Mouse (Mus musculus) stomach, embryonic 14.5 days (tissue): ENCODE results near the gene Tapbpl. TPM values are rescaled to one million over a fixed set of nuclear protein-coding genes. Genes with fewer than 3 reads are reported as not detected.
A peak's percentile ranks its signal among the peaks of the same experiment; 100 is the strongest.

Experiments
- ATAC-seq: fragments of 200-750 bp; cut with Nextera tagmentation; 2 replicates; pipeline ENCODE4 v1.8.0; 2017; ENCODE audit warnings: low read depth, moderate TSS enrichment; ENCODE audit not compliant: insufficient number of reproducible peaks, insufficient read depth, low FRiP score
- H3K27ac ChIP-seq: fragments of 300-500 bp; sonication (generic); 2 replicates; pipeline ENCODE4 v1.5.1; 2014; ENCODE audit warnings: mild to moderate bottlenecking, low read length, moderate library complexity, mixed read lengths
- H3K27me3 ChIP-seq: fragments of 300-500 bp; sonication (generic); 2 replicates; pipeline ENCODE4 v1.6.1; 2014; ENCODE audit warnings: low read length, control low read depth, mixed read lengths; ENCODE audit not compliant: control insufficient read depth, insufficient read depth
- H3K36me3 ChIP-seq: fragments of 300-500 bp; sonication (generic); 2 replicates; pipeline ENCODE4 v1.6.1; 2014; ENCODE audit warnings: mild to moderate bottlenecking, control low read depth, low read length, moderate library complexity, mixed read lengths; ENCODE audit not compliant: control insufficient read depth, insufficient read depth
- H3K4me1 ChIP-seq: fragments of 300-500 bp; sonication (generic); 2 replicates; pipeline ENCODE4 v1.6.1; 2014; ENCODE audit warnings: low read length, control low read depth, mixed read lengths; ENCODE audit not compliant: control insufficient read depth, insufficient read depth
- H3K4me2 ChIP-seq: fragments of 300-500 bp; sonication (generic); replicated peaks from 2 replicates; pipeline ENCODE4 v1.6.1; 2014; ENCODE audit warnings: low read depth, low read length, control low read depth
- H3K4me3 ChIP-seq: fragments of 300-500 bp; sonication (generic); 2 replicates; pipeline ENCODE4 v1.5.1; 2014; ENCODE audit warnings: low read depth, low read length, control low read depth
- H3K9ac ChIP-seq: fragments of 300-500 bp; sonication (generic); replicated peaks from 2 replicates; pipeline ENCODE4 v1.6.1; 2014; ENCODE audit warnings: low read depth, mild to moderate bottlenecking, control low read depth, low read length, moderate library complexity, mixed read lengths
- H3K9me3 ChIP-seq: fragments of 300-500 bp; sonication (generic); 2 replicates; pipeline ENCODE4 v1.6.1; 2016; ENCODE audit warnings: low read depth, low read length, control low read depth; ENCODE audit not compliant: control insufficient read depth
- WGBS: fragments of 180-500 bp; shearing (Covaris S2); extraction: QIAGEN DNeasy Blood & Tissue Kit; methylation state at CpG from one replicate; pipeline ENCODE4 v1.1.7; 2014; 5-methylcytosine and 5-hydroxymethylcytosine counted together
- polyA plus RNA-seq: library from polyadenylated mRNA; unstranded; fragments of >200 nt; fragmentation: Nextera tagmentation; extraction: Ambion mirVana; gene quantifications from 2 replicates; pipeline ENCODE4 v1.2.1, GENCODE M21; 2014

The Tapbpl gene
- polyA plus RNA-seq, 1 experiment from 2014 or later = 4.7 TPM

GRCm38 (mm10) chr6:125222146-125222545 is 9.5 kb downstream of the Tapbpl start:
- H3K9ac ChIP-seq = no peak overlapping the region
- H3K4me2 ChIP-seq = no peak overlapping the region
- no peaks in the 10 kb centered on the region for H3K27me3 ChIP-seq
- no peaks in the 10 kb centered on the region for H3K9me3 ChIP-seq
- 41% methylated on average over 2 of the region's 2 CpGs for WGBS
- H3K4me1 ChIP-seq = no peaks in the 10 kb centered on the region
- no peaks in the 10 kb centered on the region; the same call in 1 of the 2 replicates for H3K36me3 ChIP-seq
- no peak overlapping the region for H3K4me3 ChIP-seq
- no peak overlapping the region for H3K27ac ChIP-seq
- no peak for ATAC-seq

- Histone ChIP-seq H3K36me3 (no peaks in the 10 kb centered on the region; the same call in 1 of the 2 replicates), H3K27me3 (no peaks in the 10 kb centered on the region), H3K4me2 (no peak overlapping the region), H3K9me3 (no peaks in the 10 kb centered on the region), H3K9ac (no peak overlapping the region), H3K4me1 (no peaks in the 10 kb centered on the region; the same call in 1 of the 2 replicates), H3K27ac (no peak overlapping the region), H3K4me3 (no peak overlapping the region)
- WGBS = 92% methylated on average over 20 of the region's 20 CpGs
- no peak for ATAC-seq
These were observed 10.4 kb downstream of the Tapbpl start for GRCm38 (mm10) chr6:125221115-125221745.

- no peaks in the 10 kb centered on the region for H3K36me3 ChIP-seq
- peaks cover 3% of the 10 kb centered on the region; the same call in 1 of the 2 replicates for H3K4me1 ChIP-seq
- H3K4me2 ChIP-seq = no peak overlapping the region
- H3K27ac ChIP-seq = no peak overlapping the region
- ATAC-seq = no peak
- H3K27me3 ChIP-seq = no peaks in the 10 kb centered on the region
- no peak overlapping the region for H3K9ac ChIP-seq
- H3K9me3 ChIP-seq = no peaks in the 10 kb centered on the region
- H3K4me3 ChIP-seq = no peak overlapping the region
- 66% methylated on average over 4 of the region's 4 CpGs for WGBS
These were observed 12.7 kb downstream of the Tapbpl start for GRCm38 (mm10) chr6:125218963-125219362.

GRCm38 (mm10) chr6:125217899-125218298 is 13.8 kb downstream of the Tapbpl start:
- Histone ChIP-seq H3K9ac (no peak overlapping the region), H3K4me3 (no peak overlapping the region), H3K36me3 (no peaks in the 10 kb centered on the region), H3K4me1 (peaks cover 3% of the 10 kb centered on the region; the same call in 1 of the 2 replicates), H3K4me2 (no peak overlapping the region), H3K27ac (no peak overlapping the region), H3K9me3 (no peaks in the 10 kb centered on the region), H3K27me3 (no peaks in the 10 kb centered on the region)
- no peak for ATAC-seq
- WGBS = 85% methylated on average over 11 of the region's 11 CpGs

- Histone ChIP-seq H3K27me3 (no peaks in the 10 kb centered on the region), H3K9ac (no peak overlapping the region), H3K4me3 (no peak overlapping the region), H3K36me3 (no peaks in the 10 kb centered on the region), H3K4me1 (peaks cover 3% of the 10 kb centered on the region; the same call in 1 of the 2 replicates), H3K4me2 (no peak overlapping the region), H3K27ac (no peak overlapping the region), H3K9me3 (no peaks in the 10 kb centered on the region)
- no peak for ATAC-seq
- WGBS = 90% methylated on average over 2 of the region's 2 CpGs
These were observed 14.8 kb downstream of the Tapbpl start for GRCm38 (mm10) chr6:125216898-125217297.

- Histone ChIP-seq H3K27me3 (no peaks in the 10 kb centered on the region), H3K4me3 (peak within 1 kb of the TSS; percentile 72), H3K9ac (peak within 1 kb of the TSS; percentile 71), H3K4me2 (peak within 1 kb of the TSS; percentile 96), H3K36me3 (no peaks in the 10 kb centered on the region), H3K9me3 (no peaks in the 10 kb centered on the region), H3K4me1 (peaks cover 3% of the 10 kb centered on the region; the same call in 1 of the 2 replicates), H3K27ac (peak within 1 kb of the TSS; percentile 72; the same call in 1 of the 2 replicates)
- peak; percentile 96 for ATAC-seq
- whole genome bisulfite sequencing = under 1% methylated on average over 48 of the region's 48 CpGs
These were observed 16.3 kb downstream of the Tapbpl start, which contains the start of gene Vamp1 for GRCm38 (mm10) chr6:125215148-125215954. Gene Vamp1 (plus strand): TSS chr6:125215551.

GRCm38 (mm10) chr6:125213715-125214114 is 17.9 kb downstream of the Tapbpl start:
- no peak for ATAC-seq
- H3K27ac ChIP-seq = no peak overlapping the region
- H3K36me3 ChIP-seq = no peaks in the 10 kb centered on the region
- H3K9me3 ChIP-seq = no peaks in the 10 kb centered on the region
- H3K4me2 ChIP-seq = no peak overlapping the region
- no peaks in the 10 kb centered on the region for H3K27me3 ChIP-seq
- H3K4me3 ChIP-seq = no peak overlapping the region
- H3K4me1 ChIP-seq = peaks cover 3% of the 10 kb centered on the region; the same call in 1 of the 2 replicates
- H3K9ac ChIP-seq = no peak overlapping the region
- 78% methylated on average over 6 of the region's 6 CpGs for WGBS

- Histone ChIP-seq H3K4me1 (peaks cover 3% of the 10 kb centered on the region; the same call in 1 of the 2 replicates), H3K27me3 (no peaks in the 10 kb centered on the region), H3K4me3 (no peak overlapping the region), H3K9me3 (no peaks in the 10 kb centered on the region), H3K9ac (no peak overlapping the region), H3K27ac (no peak overlapping the region), H3K36me3 (no peaks in the 10 kb centered on the region), H3K4me2 (no peak overlapping the region)
- 67% methylated on average over 6 of the region's 6 CpGs for WGBS
- no peak for ATAC-seq
These were observed 18.5 kb downstream of the Tapbpl start for GRCm38 (mm10) chr6:125213129-125213528.
